Mouse (Mus musculus): ENCODE results near the gene Mier2. TPM values are rescaled to one million over a fixed set of nuclear protein-coding genes. Genes with fewer than 3 reads are reported as not detected.
A peak's percentile ranks its signal among the peaks of the same experiment; 100 is the strongest.

Mier2 gene
- polyA plus RNA-seq, 1 experiment from 2014 or later, result 44.6 TPM

DNA sequence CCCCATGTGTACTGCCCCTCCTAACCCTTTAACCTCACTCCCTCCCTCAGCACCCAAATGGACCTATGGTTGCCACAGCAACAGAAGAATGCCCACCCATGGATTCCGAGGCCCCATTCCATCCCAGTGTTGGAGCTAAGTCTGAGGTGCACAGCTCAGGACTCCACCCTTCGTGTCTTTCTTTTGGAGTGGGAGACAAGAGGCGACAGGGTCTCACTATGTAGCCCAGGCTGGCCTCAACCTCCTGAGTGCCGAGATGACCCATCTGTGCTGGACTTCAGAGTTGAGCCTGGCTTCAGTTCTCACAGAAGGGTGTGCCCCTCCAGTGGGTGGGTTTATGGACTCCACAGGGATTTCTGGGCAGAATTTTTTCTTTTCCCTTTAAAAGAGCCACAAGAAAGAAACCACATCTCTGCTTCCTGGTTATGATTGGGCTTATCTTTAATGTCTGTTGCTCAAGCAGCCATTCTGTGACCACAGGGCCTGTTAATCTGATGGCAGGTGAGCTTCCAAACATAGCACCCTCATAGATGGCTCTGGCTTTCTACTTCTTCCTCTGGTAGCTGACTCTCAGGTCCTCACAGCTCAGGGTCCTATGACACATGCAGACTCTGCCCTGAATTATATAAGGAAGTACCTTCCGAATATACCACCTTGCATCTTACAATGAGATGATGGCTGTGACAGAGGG is 32.2 kb upstream of the Mier2 start, which contains the start of gene Theg:
Theg (minus strand) TSS at position 271 of the 691 bp plus-strand sequence.
- no peaks in the 10 kb centered on the region for H3K27me3 ChIP-seq (replicated peaks; ENCODE audit: control insufficient read depth, insufficient read depth, low read length)
- ATAC-seq (ENCODE audit: low read depth) (no peak), DNase-seq (ENCODE audit: low spot score) (no peak)
- H3K9ac ChIP-seq (ENCODE audit: low read depth, low read length), result no peak within 1 kb of the TSS
- no peaks in the 10 kb centered on the region for H3K9me3 ChIP-seq (ENCODE audit: control insufficient read depth, low read length)
- no peaks in the 10 kb centered on the region for H3K4me1 ChIP-seq (ENCODE audit: control insufficient read depth, insufficient read depth, low read length)
- H3K4me3 ChIP-seq (ENCODE audit: low read depth, low read length), result no peak within 1 kb of the TSS
- whole genome bisulfite sequencing, result 80% methylated on average over 5 of the region's 5 CpGs
- no peak within 1 kb of the TSS for H3K27ac ChIP-seq (replicated peaks; ENCODE audit: low read depth, low read length)
- H3K4me2 ChIP-seq (ENCODE audit: low read depth, low read length), result no peak within 1 kb of the TSS
- H3K36me3 ChIP-seq (ENCODE audit: control insufficient read depth, insufficient read depth, low read length), result no peaks in the 10 kb centered on the region

GRCm38 (mm10) chr10:79586243-79586642 is 31.2 kb upstream of the Mier2 start:
- no peak overlapping the region for H3K27ac ChIP-seq (replicated peaks; ENCODE audit: low read depth, low read length)
- no peak for DNase-seq (ENCODE audit: low spot score)
- H3K4me1 ChIP-seq (ENCODE audit: control insufficient read depth, insufficient read depth, low read length), result no peaks in the 10 kb centered on the region
- no peak for ATAC-seq (ENCODE audit: low read depth)
- H3K9me3 ChIP-seq (ENCODE audit: control insufficient read depth, low read length), result no peaks in the 10 kb centered on the region
- no peaks in the 10 kb centered on the region for H3K27me3 ChIP-seq (replicated peaks; ENCODE audit: control insufficient read depth, insufficient read depth, low read length)
- 73% methylated on average over 8 of the region's 8 CpGs for WGBS
- no peak overlapping the region for H3K4me3 ChIP-seq (ENCODE audit: low read depth, low read length)
- H3K9ac ChIP-seq (ENCODE audit: low read depth, low read length), result no peak overlapping the region
- no peaks in the 10 kb centered on the region for H3K36me3 ChIP-seq (ENCODE audit: control insufficient read depth, insufficient read depth, low read length)
- no peak overlapping the region for H3K4me2 ChIP-seq (ENCODE audit: low read depth, low read length)

DNA sequence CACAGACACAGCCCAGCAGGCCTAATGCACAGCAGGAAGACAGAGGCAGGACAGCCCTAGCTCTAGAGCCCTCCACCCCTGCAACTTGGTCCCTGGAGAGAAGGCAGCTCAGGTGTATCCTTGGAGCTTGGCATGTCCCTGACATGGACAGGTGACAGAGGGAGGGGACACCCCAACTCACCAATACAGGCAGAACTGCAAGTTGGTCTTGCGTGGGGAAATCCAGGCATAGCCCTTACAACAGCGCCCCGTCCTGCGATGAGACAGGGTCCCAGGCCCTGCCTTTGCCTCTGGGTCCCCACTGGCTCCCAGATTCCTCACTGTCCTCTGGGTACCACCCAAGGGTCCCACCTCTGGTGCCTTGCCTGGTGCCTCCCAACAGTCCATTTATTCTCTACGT is 30.7 kb upstream of the Mier2 start:
- 90% methylated on average over 5 of the region's 5 CpGs for WGBS
- no peak for ATAC-seq (ENCODE audit: low read depth)

GRCm38 (mm10) chr10:79585136-79585535 is 30.1 kb upstream of the Mier2 start:
- no peaks in the 10 kb centered on the region for H3K27me3 ChIP-seq (replicated peaks; ENCODE audit: control insufficient read depth, insufficient read depth, low read length)
- no peak overlapping the region for H3K9ac ChIP-seq (ENCODE audit: low read depth, low read length)
- DNase-seq (ENCODE audit: low spot score), result no peak
- no peaks in the 10 kb centered on the region for H3K36me3 ChIP-seq (ENCODE audit: control insufficient read depth, insufficient read depth, low read length)
- no peak overlapping the region for H3K4me3 ChIP-seq (ENCODE audit: low read depth, low read length)
- no peak for ATAC-seq (ENCODE audit: low read depth)
- H3K27ac ChIP-seq (replicated peaks; ENCODE audit: low read depth, low read length), result no peak overlapping the region
- H3K9me3 ChIP-seq (ENCODE audit: control insufficient read depth, low read length), result no peaks in the 10 kb centered on the region
- no peaks in the 10 kb centered on the region for H3K4me1 ChIP-seq (ENCODE audit: control insufficient read depth, insufficient read depth, low read length)
- WGBS, result 94% methylated on average over 6 of the region's 6 CpGs
- H3K4me2 ChIP-seq (ENCODE audit: low read depth, low read length), result no peak overlapping the region

More for the DNA sequence above, 30.7 kb upstream of the Mier2 start:
- Histone ChIP-seq H3K9me3 (ENCODE audit: control insufficient read depth, low read length) (no peaks in the 10 kb centered on the region), H3K27ac (replicated peaks; ENCODE audit: low read depth, low read length) (no peak overlapping the region), H3K36me3 (ENCODE audit: control insufficient read depth, insufficient read depth, low read length) (no peaks in the 10 kb centered on the region), H3K4me2 (ENCODE audit: low read depth, low read length) (no peak overlapping the region), H3K27me3 (replicated peaks; ENCODE audit: control insufficient read depth, insufficient read depth, low read length) (no peaks in the 10 kb centered on the region), H3K9ac (ENCODE audit: low read depth, low read length) (no peak overlapping the region), H3K4me1 (ENCODE audit: control insufficient read depth, insufficient read depth, low read length) (no peaks in the 10 kb centered on the region), H3K4me3 (ENCODE audit: low read depth, low read length) (no peak overlapping the region)
- no peak for DNase-seq (ENCODE audit: low spot score)

- DNase-seq (ENCODE audit: low spot score) (no peak), ATAC-seq (ENCODE audit: low read depth) (no peak)
- Histone ChIP-seq H3K4me1 (ENCODE audit: control insufficient read depth, insufficient read depth, low read length) (no peaks in the 10 kb centered on the region), H3K4me3 (ENCODE audit: low read depth, low read length) (no peak overlapping the region), H3K27ac (replicated peaks; ENCODE audit: low read depth, low read length) (no peak overlapping the region), H3K36me3 (ENCODE audit: control insufficient read depth, insufficient read depth, low read length) (no peaks in the 10 kb centered on the region), H3K9me3 (ENCODE audit: control insufficient read depth, low read length) (no peaks in the 10 kb centered on the region), H3K4me2 (ENCODE audit: low read depth, low read length) (no peak overlapping the region), H3K9ac (ENCODE audit: low read depth, low read length) (no peak overlapping the region), H3K27me3 (replicated peaks; ENCODE audit: control insufficient read depth, insufficient read depth, low read length) (no peaks in the 10 kb centered on the region)
- WGBS, result 73% methylated on average over 9 of the region's 9 CpGs
Observed at GRCm38 (mm10) chr10:79584426-79584825, 29.4 kb upstream of the Mier2 start.

- no peaks in the 10 kb centered on the region for H3K4me1 ChIP-seq (ENCODE audit: control insufficient read depth, insufficient read depth, low read length)
- H3K4me3 ChIP-seq (ENCODE audit: low read depth, low read length), result no peak overlapping the region
- WGBS, result 60% methylated on average over 7 of the region's 7 CpGs
- no peak overlapping the region for H3K27ac ChIP-seq (replicated peaks; ENCODE audit: low read depth, low read length)
- no peak for DNase-seq (ENCODE audit: low spot score)
- H3K36me3 ChIP-seq (ENCODE audit: control insufficient read depth, insufficient read depth, low read length), result no peaks in the 10 kb centered on the region
- no peaks in the 10 kb centered on the region for H3K27me3 ChIP-seq (replicated peaks; ENCODE audit: control insufficient read depth, insufficient read depth, low read length)
- no peak overlapping the region for H3K9ac ChIP-seq (ENCODE audit: low read depth, low read length)
- H3K9me3 ChIP-seq (ENCODE audit: control insufficient read depth, low read length), result no peaks in the 10 kb centered on the region
- H3K4me2 ChIP-seq (ENCODE audit: low read depth, low read length), result no peak overlapping the region
- no peak for ATAC-seq (ENCODE audit: low read depth)
Observed at GRCm38 (mm10) chr10:79584021-79584420, 29.0 kb upstream of the Mier2 start.

DNA sequence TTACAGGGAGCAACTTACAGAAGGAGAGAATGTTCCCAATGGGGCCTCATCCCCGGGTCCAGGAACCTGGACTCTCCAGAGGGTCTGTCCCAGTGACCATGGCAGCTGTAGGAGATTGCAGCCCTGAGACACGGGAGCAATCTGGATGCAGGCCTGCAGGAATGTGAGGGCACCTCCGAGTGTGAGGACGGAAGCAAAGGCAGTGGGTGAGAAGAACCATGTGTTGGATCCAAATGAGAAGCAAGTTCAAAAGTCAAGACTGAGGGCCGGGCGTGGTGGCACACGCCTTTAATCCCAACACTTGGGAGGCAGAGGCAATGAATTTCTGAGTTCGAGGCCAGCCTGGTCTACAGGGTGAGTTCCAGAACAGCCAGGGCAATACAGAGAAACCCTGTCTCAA is 26.5 kb upstream of the Mier2 start:
- no peaks in the 10 kb centered on the region for H3K36me3 ChIP-seq (ENCODE audit: control insufficient read depth, insufficient read depth, low read length)
- no peaks in the 10 kb centered on the region for H3K9me3 ChIP-seq (ENCODE audit: control insufficient read depth, low read length)
- H3K4me3 ChIP-seq (ENCODE audit: low read depth, low read length), result no peak overlapping the region
- DNase-seq (ENCODE audit: low spot score) (no peak), ATAC-seq (ENCODE audit: low read depth) (no peak)
- H3K4me1 ChIP-seq (ENCODE audit: control insufficient read depth, insufficient read depth, low read length), result no peaks in the 10 kb centered on the region
- no peak overlapping the region for H3K27ac ChIP-seq (replicated peaks; ENCODE audit: low read depth, low read length)
- no peaks in the 10 kb centered on the region for H3K27me3 ChIP-seq (replicated peaks; ENCODE audit: control insufficient read depth, insufficient read depth, low read length)
- WGBS, result 88% methylated on average over 8 of the region's 8 CpGs
- H3K9ac ChIP-seq (ENCODE audit: low read depth, low read length), result no peak overlapping the region
- no peak overlapping the region for H3K4me2 ChIP-seq (ENCODE audit: low read depth, low read length)

DNA sequence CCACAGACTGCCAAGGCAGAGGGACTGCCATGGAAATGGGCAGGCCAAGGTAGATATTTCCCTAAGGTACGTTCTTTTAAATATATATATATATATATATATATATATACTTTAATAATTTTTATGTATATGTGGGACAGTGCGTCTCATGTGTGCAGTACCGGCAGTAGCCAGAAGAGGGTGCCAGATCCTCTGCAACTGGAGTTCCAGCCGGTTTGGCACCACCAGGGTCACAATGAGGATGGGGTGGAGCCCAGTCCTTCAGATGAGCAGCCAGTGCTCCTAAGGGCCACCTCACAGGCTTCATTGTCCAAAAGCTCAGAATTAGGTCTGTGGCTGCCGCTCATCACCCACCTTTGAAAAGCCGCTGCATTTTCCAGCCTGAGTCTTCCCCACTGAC is 25.8 kb upstream of the Mier2 start:
- 51% methylated on average over 6 of the region's 6 CpGs for WGBS
- no peak overlapping the region for H3K9ac ChIP-seq (ENCODE audit: low read depth, low read length)
- H3K27ac ChIP-seq (replicated peaks; ENCODE audit: low read depth, low read length), result no peak overlapping the region
- H3K4me3 ChIP-seq (ENCODE audit: low read depth, low read length), result no peak overlapping the region
- peak; percentile 7 for DNase-seq (ENCODE audit: low spot score)
- no peaks in the 10 kb centered on the region for H3K4me1 ChIP-seq (ENCODE audit: control insufficient read depth, insufficient read depth, low read length)
- no peak for ATAC-seq (ENCODE audit: low read depth)
- no peak overlapping the region for H3K4me2 ChIP-seq (ENCODE audit: low read depth, low read length)
- H3K9me3 ChIP-seq (ENCODE audit: control insufficient read depth, low read length), result no peaks in the 10 kb centered on the region
- no peaks in the 10 kb centered on the region for H3K36me3 ChIP-seq (ENCODE audit: control insufficient read depth, insufficient read depth, low read length)
- H3K27me3 ChIP-seq (replicated peaks; ENCODE audit: control insufficient read depth, insufficient read depth, low read length), result no peaks in the 10 kb centered on the region

DNA sequence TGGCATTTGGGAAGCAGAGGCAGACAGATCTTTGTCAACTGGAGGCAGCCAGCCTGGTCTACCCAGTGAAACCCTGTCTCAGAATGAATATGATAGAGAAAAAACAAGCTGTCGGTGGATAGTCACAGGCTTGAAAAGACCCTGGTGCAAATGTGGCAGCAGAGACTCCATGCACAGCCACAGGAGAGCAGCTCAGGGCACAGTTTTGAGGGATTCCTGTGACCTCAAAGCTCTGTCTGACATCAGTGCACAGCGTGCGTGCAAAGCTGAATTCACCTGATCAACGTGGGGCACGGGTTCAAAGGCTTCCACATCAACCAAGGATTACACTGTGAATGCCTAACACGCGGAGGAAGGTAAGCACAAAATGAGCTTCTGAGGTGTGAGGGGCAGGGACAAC is 25.4 kb upstream of the Mier2 start:
- DNase-seq (ENCODE audit: low spot score), result no peak

More for the DNA sequence above, 25.4 kb upstream of the Mier2 start:
- no peaks in the 10 kb centered on the region for H3K9me3 ChIP-seq (ENCODE audit: control insufficient read depth, low read length)
- H3K27me3 ChIP-seq (replicated peaks; ENCODE audit: control insufficient read depth, insufficient read depth, low read length), result no peaks in the 10 kb centered on the region
- no peak overlapping the region for H3K4me2 ChIP-seq (ENCODE audit: low read depth, low read length)
- no peak for ATAC-seq (ENCODE audit: low read depth)
- H3K27ac ChIP-seq (replicated peaks; ENCODE audit: low read depth, low read length), result no peak overlapping the region
- no peaks in the 10 kb centered on the region for H3K36me3 ChIP-seq (ENCODE audit: control insufficient read depth, insufficient read depth, low read length)
- H3K4me1 ChIP-seq (ENCODE audit: control insufficient read depth, insufficient read depth, low read length), result no peaks in the 10 kb centered on the region
- no peak overlapping the region for H3K9ac ChIP-seq (ENCODE audit: low read depth, low read length)
- no peak overlapping the region for H3K4me3 ChIP-seq (ENCODE audit: low read depth, low read length)
- 65% methylated on average over 7 of the region's 7 CpGs for WGBS
